Mouse (Mus musculus) 3134 (cell line): ENCODE measurements around the gene Tbc1d10c.
A peak's percentile ranks its signal among the peaks of the same experiment; 100 is the strongest.
"Not testable (repeated sequence)": the region's sequence is repeated elsewhere in the genome, so short reads cannot be mapped to it uniquely, and the experiment has no call there.

ENCODE experiments used
- DNase-seq: peaks from one replicate; pipeline ENCODE4 v3.0.0-alpha.2; 2011; ENCODE audit warnings: low spot score; ENCODE audit not compliant: insufficient read length; ENCODE audit errors: extremely low read depth

Gene Tbc1d10c

DNA sequence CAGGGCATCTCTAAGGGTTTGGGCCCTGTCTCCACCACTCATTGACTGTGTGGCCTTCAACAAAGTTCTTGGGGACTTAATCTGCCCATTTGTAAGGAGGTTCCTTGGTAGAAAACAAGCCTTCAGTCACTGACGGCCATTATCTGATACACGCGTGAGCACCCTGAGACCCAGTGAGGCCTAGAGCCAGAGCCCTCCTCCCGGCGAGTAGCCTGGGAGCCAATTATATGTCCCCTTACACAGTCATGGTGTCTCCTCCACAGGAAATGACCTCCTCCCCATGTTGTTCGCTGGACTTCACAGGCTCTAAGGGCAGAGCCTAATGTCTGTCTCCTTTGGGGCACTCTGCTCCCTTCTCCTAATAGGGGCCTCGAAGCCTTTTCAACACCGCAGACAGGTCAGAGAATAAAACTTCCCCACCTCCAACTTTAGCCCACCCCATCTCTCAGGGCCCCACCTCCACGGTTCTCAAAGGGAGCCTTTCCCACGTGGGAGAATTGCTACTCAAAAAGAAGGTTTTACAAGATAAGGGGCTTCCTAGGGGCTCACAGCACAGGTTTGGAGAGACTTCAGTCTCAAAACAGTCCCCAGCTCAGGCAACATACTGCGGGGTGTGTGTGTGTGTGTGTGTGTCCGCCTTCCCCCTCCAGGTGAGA, 44.6 kb downstream of the Tbc1d10c start:
- DNase-seq, result no peak

DNA sequence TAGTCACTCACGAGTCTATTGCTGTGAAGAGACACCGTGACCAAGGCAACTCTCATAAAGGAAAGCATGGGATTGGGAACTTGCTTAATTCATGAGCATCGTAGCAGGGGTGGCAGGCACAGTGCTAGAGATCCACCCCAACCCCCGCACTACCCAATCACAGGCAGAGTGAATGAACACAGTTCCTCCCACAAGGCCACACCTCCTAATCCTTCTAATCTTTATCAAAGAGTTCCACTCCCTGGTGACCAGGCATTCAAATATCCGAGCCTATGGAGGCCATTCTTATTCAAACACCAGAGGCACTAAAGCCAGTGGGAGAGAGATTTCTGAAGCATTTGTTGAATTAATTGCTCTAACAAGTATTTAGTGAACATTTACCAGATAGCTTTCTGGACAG, 45.1 kb downstream of the Tbc1d10c start:
- no peak for DNase-seq

DNA sequence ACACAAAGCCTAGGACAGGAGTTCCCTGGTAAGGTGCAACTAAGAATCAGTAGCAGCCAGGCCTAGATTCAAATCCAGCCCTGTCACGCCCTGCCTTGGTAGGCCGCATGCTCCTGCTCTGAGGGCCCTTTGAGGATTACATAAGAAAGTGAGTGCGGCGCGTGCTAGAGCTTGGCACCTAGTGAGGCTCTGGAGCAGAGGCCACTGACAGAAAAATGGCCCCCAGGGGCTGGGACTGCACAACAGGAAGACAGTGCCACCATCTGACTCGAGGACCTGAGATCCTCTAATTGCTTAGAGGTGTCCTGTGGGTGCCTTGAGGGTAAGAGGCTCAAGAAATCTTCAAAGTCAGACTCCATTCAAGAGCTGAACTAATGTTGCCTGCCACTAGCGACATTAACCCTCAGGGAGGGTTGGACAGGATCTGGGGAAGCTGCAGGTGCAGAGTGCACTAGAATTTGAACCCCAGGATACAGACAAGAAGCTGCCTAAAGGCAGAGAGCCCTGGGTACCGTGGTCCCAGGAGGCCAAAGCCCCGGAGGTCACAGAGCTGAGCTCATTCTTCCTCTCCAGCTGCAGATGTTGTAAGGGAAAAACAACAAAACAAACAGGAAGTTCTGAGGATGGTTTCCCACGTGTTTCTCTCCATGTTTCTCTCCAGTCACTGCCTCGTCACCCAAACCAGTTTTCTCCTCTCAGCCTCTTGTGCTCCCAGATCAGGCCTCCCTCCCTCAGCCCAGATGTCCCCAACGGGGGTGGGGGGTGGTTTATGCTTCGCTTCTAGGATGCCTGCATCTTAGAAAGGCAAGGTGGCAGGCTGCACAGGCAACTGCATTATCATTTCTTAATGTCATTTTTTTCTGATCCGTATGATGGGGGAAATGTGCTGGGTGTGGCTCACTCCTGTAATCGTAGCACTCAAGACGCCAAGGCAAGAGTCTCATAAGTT, 46.3 kb downstream of the Tbc1d10c start:
- DNase-seq, result no peak

DNA sequence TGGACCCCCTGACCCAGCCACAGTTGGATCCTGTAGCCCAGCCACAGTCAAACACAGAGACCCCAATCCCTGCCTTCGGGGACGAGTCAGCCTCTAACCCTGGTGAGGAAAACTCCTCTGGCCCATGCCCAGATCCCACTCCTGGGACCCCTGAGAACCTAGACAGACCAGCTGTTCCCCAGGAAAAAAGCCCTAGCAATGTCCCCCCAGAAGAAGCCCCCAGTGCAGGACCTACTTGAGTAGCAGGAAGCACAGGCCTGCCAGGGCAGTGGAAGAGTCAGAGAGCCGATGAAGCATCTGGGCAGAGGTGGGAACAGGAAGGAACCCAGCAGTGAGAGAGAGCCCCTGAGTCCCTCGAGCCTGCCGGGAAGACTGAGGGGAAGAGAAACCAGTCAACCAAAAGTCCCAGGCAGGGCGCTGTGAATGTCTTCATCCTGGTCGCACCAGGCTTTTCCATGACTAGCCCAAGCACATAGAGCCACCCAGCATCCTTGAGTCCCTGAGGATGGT, 47.3 kb downstream of the Tbc1d10c start, which contains the start of gene Cabp4:
Gene Cabp4, minus strand, starts transcription at position 275 of the 510 bp plus-strand sequence.
- no peak for DNase-seq

DNA sequence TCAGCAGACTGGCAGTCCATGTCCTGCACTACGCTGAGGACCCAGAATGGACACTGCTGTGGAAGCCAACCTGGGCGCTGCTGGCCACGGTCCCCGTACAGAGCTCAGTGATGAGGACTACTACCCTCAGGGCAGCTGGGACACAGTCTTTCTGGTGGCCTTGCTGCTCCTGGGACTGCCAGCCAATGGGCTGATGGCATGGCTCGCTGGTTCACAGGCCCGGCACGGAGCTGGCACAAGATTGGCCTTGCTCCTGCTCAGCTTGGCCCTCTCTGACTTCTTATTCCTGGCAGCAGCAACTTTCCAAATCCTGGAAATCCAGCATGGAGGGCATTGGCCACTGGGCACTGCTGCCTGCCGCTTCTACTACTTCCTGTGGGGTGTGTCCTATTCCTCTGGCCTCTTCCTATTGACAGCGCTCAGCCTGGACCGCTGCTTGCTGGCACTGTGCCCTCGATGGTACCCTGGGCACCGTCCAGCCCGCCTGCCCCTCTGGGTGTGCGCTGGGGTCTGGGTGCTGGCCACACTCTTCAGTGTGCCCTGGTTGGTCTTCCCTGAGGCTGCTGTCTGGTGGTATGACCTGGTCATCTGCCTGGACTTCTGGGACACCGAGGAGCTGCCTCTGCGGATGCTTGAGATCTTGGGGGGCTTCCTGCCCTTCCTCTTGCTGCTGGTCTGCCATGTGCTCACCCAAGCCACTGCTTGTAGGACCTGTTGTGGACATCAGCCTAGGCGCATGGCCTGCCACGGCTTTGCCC, 48.5 kb downstream of the Tbc1d10c start:
- no peak for DNase-seq

DNA sequence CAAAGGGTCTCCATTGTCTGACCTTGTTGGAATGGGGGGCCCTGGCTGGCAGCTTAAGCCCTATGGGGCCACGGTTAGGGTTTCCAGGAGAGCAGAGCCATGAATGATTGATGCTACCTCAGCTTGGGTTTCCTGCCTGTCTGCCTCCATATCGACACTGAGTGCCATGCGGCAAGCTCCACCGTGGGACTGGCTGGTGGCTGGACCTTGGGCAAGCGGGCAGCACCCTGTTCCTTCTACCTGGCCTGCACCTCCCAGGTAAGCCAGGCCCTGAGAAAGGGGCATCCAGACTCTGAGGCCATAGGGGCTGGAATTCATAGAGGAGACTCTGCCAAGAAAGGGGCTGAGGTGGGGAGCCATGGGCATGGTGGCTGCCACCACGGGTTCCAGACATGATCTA, 50.9 kb downstream of the Tbc1d10c start:
- DNase-seq, result no peak

DNA sequence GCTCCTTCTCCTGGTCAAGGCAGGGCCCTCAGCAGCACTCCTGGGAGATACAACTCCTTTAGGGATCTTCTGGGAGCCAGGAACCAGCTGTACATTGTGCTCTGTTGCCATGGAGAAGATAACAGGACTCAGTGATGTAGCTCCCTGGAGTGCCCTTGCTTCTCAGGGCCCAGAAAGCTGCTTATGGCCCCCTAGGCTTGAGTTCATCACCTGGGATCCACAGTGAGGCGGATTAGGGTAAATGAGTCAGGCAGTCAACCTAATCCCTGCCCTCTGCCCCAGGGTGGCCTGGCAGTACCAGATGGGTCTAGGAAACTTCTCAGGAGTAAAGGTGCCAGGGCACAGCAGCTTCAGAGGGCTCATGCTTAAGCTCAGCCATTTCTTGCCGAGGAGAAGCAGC, 51.6 kb downstream of the Tbc1d10c start, which contains the start of gene Gpr152:
Gene Gpr152, plus strand, starts transcription at position 342 of the 400 bp plus-strand sequence.
- DNase-seq, result no peak

DNA sequence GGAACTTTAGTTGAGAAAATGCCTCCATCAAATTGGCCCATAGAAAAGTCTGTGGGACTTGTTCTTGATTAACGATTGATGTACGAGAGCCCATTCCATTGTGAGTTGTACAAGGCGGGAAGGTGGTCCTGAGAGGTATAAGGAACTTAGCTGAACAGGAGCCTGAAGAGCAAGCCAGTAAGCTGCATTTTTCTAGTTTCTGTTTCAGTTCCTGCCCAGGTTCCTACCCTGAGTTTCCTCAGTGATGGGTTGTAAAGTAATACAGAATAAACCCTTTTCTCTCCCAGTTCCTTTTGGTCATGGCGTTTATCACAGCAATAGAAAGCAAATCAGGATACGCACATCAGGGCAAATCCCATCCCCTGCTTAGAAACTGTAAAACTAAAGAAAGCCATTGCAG, 53.2 kb downstream of the Tbc1d10c start:
- no peak for DNase-seq

DNA sequence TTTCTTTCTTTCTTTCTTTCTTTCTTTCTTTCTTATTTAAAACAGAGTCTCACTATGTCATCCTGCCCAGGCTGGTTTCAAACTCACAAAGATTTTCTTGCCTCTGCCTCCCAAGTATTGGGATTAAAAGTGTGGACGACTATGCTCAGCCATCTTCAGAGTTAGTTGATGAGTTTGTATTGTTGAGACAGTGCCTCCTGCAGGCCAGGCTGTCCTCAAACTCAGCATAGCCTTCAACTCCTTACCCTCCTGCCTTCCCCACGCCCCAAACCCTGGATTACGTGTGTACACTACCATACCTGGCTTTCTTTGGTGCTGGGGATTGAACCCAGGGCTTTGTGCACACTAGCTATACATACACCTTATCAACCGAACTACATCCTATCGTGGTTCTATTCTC, 54.6 kb downstream of the Tbc1d10c start:
- DNase-seq, result peak; percentile 36

DNA sequence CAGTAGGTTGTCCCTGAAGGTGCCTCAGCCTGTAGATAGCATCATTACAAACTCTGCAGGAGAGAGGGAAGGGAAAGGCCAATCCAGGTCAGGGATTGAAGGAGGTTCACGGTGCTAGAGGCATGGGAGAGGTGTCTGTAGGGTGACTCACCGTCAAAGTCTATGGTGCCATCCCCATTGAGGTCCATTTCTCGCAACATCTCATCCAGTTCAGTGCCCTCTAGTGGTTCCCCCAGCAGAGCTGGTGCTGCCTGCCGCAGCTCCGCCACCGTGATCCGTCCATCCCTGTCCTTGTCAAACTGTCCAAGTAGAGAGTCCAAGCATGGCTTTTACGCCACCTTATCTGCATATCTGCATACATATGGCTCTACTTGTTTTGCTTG, 55.1 kb downstream of the Tbc1d10c start:
- DNase-seq, result peak; percentile 66

DNA sequence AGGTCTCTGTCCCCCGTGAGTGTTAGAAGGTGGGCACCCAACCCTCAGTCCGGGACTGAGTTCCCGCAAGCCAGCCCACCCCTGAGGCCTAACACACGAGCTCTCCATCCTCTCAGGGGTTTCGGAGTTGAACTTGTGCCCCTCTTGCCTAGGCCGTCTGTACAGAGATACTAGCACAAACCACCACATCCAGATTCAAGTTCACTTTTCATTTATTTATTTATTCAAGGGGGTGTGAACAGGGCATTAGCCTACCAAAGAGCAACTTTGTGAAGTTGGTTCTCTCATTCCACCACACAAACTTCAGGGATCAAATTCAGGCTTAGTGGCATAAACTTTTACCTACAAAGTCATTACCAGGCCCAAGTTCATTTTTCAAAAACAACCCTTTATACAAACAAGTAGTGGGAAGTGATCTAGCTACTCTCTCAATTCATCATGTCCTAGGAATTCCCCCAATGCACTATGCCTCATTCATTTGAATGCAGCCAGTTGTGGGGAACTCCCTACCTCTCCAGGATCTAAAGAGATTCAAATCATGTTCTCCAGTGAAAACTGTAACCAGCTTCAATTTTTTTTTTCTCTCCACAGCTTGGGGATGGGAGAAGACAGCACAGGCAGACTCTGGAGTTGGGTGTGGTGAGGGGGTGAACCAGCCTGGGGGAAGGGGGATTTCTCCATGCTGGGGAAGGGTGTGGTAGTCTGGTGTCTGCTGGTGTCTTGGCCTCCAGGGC, 55.7 kb downstream of the Tbc1d10c start:
- not testable (repeated sequence) for DNase-seq

DNA sequence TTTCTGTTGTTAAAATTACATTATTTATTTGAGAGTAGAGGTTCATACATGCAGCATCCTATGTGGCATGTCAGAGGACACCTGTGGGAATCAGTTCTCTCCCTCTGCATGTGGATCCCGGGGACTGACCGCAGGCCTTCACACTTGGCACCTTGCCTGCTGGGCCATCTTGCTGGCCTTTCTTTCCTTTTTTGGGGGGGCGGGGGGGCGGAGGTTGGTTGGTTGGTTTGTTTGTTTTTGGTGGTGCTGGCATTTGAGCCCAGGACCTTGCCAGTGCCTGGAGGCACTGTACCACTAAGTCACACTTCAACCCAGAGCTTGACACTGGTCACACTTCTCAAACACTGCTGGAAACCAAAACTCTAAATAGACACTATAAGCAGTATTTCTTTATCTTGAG, 56.7 kb downstream of the Tbc1d10c start:
- peak; percentile 45 for DNase-seq
